Mouse (Mus musculus): ENCODE measurements around the gene Kifap3. TPM values are rescaled to one million over a fixed set of nuclear protein-coding genes. Genes with fewer than 3 reads are reported as not detected.

The Kifap3 gene
- polyA plus RNA-seq, 1 experiment from 2014 or later, result 2.0 TPM

Other genes starting within 250 kb of the Kifap3 start
- gene Mettl11b, start 54.4 kb upstream of the Kifap3 start, polyA plus RNA-seq (2015; fragmentation: Nextera tagmentation; extraction: Ambion mirVana), result 0.05 and 0.06 TPM in 2 replicates
- gene Scyl3, start 149.5 kb downstream of the Kifap3 start, polyA plus RNA-seq (2015; fragmentation: Nextera tagmentation; extraction: Ambion mirVana), result 8.3 TPM in 2 replicates
- gene BC055324, start 215.2 kb downstream of the Kifap3 start, polyA plus RNA-seq (2015; fragmentation: Nextera tagmentation; extraction: Ambion mirVana), result 7.3 and 7.4 TPM in 2 replicates
- 3.1 and 3.3 TPM in 2 replicates for gene Mettl18, start 215.3 kb downstream of the Kifap3 start, polyA plus RNA-seq (2015; fragmentation: Nextera tagmentation; extraction: Ambion mirVana)